Mouse (Mus musculus): ENCODE measurements around the gene Actl10.

- no peak for TF ChIP-seq CTCF (conservative IDR thresholded peaks at IDR 0.05; ENCODE audit: low read length)
- TF ChIP-seq POU5F1 (IDR thresholded peaks at IDR 0.05; ENCODE audit: borderline replicate concordance, low read length) = no peak
These were observed 45.8 kb downstream of the Actl10 start for GRCm38 (mm10) chr2:154597399-154597798.

Measured in E14TG2a.4 (cell line).